Mouse (Mus musculus): ENCODE results near the gene Vmn1r42. TPM values are rescaled to one million over a fixed set of nuclear protein-coding genes. Genes with fewer than 3 reads are reported as not detected.
"Not testable (repeated sequence)": the region's sequence is repeated elsewhere in the genome, so short reads cannot be mapped to it uniquely, and the experiment has no call there.

The Vmn1r42 gene
- not detected for total RNA-seq (2021)
- long read RNA-seq, experiment 1 = 0 reads
- long read RNA-seq, experiment 2 = 0 reads

DNA sequence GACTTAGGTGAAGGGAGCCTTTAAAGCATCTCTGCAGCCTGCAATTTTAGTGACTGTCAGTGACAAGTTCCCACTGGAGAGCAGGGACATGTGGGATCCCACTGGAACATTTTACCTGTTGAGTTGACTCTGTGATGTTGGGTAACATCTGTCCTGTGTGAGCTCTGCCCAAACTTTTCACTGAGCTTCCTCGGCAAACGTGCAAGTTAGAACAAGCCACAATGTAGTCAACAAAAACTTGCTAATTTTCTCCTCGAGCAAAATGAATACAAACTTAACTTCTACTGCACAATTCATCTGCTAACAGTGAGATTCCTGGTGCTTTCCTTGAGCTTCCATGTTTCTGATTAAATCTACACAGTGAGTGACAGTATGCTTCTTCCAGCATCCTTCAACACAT is at the start of gene Vmn1r42, which contains the start of gene Vmn1r43:
TSS of gene Vmn1r42 (minus strand) at position 101 of the 400 bp plus-strand sequence.
TSS of gene Vmn1r43 (minus strand) at position 101 of the 400 bp plus-strand sequence.
- H3K27ac ChIP-seq; DNase-seq (ENCODE audit: low spot score in 2 of 2); H3K4me3 ChIP-seq: not testable (repeated sequence)

DNA sequence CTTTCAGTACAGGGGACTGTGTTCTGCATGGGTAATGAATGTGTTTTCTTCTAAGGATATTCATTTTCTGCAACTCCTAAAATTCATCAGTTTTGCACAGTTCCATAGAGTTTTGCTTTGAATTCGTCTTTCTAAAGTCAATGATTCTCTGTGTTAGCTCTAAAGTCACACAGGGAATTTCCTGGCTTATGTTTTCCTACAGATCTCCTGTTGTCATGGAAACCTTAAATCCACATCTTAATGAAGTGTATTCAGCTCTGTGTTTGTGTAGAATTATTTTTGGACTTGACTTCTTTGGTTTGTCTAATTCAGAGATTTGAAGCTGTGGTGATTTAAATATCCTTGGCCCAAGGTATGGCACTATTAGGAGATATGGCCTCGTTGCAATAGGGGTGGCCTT is 7.6 kb upstream of the Vmn1r42 start:
- TF ChIP-seq CTCF (conservative IDR thresholded peaks at IDR 0.05) = no peak
- Histone ChIP-seq H3K27ac (no peak overlapping the region), H3K4me3 (no peak overlapping the region)
- DNase-seq (ENCODE audit: low spot score in 2 of 2) = no peak

DNA sequence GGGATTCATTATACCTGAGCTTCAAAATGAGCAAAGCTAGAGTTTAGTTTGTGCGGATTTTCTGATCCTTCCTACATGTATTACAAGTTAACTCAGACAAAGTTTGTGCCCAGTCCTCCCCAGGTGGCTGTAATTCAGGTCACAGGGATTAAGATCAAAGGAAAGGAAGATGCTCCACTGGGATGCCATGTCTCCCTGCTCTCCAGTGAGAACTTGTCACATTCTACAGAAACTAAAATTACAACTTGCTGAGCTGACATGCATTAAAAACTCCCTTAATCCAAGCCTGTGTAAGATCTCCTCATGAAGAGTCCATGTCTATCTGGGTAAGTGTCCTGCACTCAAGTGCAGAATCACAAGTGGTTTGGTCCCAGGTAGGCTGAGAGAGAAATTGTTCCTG is 7.1 kb upstream of the Vmn1r42 start, which contains the start of gene Vmn1r44:
TSS of gene Vmn1r44 (plus strand) at position 301 of the 400 bp plus-strand sequence.
- no peak within 1 kb of the TSS for H3K4me3 ChIP-seq
- no peak for DNase-seq (ENCODE audit: low spot score in 2 of 2)
- TF ChIP-seq CTCF (conservative IDR thresholded peaks at IDR 0.05) = no peak
- no peak within 1 kb of the TSS for H3K27ac ChIP-seq

DNA sequence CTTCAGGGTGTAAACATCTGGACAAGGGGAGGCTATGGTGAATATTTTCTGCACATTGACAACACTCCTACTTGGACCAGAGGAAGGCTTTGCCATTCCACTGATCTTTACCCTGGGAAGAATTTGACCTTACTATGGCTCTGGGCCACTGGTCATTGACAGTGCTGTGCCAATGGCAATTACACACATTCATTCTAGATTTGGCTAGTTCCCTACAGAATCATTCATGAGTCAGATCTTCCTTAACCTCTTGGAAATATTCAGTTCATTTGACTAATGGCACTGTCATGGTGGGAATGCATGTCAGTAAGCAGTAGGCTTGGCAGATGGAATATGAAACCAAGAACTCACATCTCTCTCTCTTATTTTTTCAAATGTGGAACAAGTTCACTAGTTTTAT is 4.7 kb upstream of the Vmn1r42 start:
- Histone ChIP-seq H3K4me3 (no peak overlapping the region), H3K27ac (no peak overlapping the region)
- no peak for DNase-seq (ENCODE audit: low spot score in 2 of 2)
- TF ChIP-seq CTCF (conservative IDR thresholded peaks at IDR 0.05) = no peak

DNA sequence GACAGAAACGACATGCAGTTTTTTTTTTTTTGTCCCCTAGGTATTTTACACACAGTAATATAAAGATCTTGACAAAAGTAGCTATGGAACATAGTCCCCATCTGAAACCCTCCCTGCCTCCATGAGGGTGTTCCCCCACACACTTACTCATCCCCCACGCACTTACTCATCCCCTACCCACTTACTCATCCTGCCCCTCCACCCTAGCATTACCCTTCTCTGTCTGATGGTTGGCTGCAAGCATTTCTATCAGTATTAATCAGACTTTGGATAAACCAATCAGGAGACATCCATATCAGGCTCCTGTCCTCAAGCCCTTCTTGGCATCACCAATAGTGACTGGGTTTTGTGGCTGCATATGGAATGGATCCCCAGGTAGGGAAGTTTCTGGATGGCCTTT is 750 bp upstream of the Vmn1r42 start:
- H3K27ac ChIP-seq = no peak overlapping the region
- no peak for DNase-seq (ENCODE audit: low spot score in 2 of 2)
- H3K4me3 ChIP-seq = no peak overlapping the region
- no peak for TF ChIP-seq CTCF (conservative IDR thresholded peaks at IDR 0.05)

DNA sequence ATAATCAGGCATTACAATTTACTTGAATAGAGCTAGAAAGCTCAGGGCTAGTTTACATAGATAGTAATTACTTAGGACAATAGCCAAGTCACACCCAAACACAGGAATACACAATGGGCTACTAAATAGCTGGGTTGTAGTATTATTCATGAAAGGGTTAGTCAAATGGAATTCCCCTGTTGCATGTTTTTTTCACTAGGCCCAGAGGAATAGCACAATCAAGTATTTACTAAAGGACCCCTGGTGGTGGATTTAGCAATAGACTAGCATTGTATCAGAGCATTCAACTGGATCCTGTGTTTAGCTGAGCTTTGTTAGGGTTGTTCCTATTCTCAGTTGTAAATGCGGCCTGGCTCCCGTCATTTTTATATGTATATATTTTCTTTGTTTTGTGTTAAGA is 8.2 kb downstream of the Vmn1r42 start:
- no peak for DNase-seq (ENCODE audit: low spot score in 2 of 2)
- no peak overlapping the region for H3K27ac ChIP-seq
- no peak overlapping the region for H3K4me3 ChIP-seq
- no peak for TF ChIP-seq CTCF (conservative IDR thresholded peaks at IDR 0.05)

DNA sequence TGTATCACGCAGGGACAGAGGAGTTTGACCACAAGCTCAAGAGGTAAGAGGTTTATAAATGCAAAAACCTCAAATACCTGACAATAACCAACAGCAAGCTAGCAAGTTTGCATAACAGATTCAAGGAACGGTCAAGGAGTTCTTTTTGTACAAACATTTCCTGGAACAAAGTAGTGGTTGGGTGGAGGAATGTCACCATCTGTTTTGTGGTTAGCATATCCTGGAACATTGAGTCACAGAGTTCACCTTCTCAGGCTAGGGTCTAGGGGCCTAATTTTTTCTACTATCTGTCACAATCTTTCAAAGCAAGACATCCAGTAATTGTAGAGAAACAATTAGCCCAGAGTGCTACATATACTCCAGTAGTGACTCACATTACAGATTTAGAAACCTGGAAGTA is 8.9 kb downstream of the Vmn1r42 start:
- no peak for DNase-seq (ENCODE audit: low spot score in 2 of 2)
- Histone ChIP-seq H3K4me3 (no peak overlapping the region), H3K27ac (no peak overlapping the region)
- no peak for TF ChIP-seq CTCF (conservative IDR thresholded peaks at IDR 0.05)

DNA sequence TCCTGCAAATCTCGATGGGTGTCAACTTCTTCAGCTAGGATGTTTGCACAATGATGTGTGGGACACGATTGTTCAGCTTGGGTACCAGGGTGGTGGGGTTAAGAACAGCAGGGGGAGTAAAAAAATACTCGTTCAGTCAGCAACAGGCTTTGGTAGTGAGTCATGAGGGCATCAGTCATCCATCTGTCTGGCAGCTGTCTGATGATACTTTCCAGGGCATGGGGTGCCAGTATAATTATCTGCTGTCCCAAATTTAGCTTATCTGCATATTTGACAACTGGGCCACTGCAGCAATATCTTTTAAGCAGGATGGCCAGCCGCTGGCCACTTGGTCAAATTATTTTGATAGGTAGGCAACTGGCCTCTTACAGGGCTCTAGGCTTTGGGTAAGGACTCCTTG is 12.4 kb downstream of the Vmn1r42 start:
- no peak for TF ChIP-seq CTCF (conservative IDR thresholded peaks at IDR 0.05)
- Histone ChIP-seq H3K27ac (no peak overlapping the region), H3K4me3 (no peak overlapping the region)
- DNase-seq (ENCODE audit: low spot score in 2 of 2) = no peak

DNA sequence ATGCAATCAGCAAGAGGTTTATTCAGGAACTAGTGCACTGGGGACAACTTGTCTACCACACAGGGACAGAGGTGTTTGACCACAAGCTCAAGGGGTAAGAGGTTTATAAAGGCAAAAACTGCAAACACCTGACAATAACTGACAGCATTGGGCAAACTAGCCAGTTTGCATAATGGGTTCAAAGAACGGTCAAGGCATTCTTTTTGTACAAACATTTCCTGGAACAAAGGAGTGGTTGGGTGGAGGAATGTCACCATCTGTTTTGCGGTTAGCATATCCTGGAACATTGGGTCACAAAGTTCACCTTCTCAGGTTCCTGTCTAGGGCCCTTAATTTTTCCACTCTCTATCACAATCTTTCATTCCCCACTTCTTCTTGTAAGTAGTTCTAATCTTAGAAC is 16.4 kb downstream of the Vmn1r42 start:
- Histone ChIP-seq H3K4me3 (no peak overlapping the region), H3K27ac (no peak overlapping the region)
- no peak for DNase-seq (ENCODE audit: low spot score in 2 of 2)
- TF ChIP-seq CTCF (conservative IDR thresholded peaks at IDR 0.05) = no peak

DNA sequence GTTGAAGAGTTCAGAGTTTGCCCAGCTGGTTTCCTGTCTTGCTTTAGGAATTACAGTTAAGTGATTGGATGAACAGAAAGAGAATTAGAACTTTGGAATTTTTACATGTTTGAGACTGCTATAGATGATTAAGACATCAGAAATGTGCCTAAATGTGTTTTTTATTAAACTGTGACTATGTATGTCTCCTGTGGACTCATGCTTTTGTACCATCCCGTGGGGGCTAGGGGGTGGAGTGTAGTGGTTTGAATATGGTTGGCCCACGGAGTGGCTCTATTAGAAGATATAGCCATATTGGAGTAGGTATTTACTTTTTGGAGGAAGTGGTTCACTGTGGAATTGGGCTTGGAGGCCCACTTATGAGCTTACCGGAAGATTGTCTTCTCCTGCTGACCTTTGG is 18.7 kb downstream of the Vmn1r42 start:
- TF ChIP-seq CTCF (conservative IDR thresholded peaks at IDR 0.05) = no peak
- H3K4me3 ChIP-seq = no peak overlapping the region
- no peak overlapping the region for H3K27ac ChIP-seq
- DNase-seq (ENCODE audit: low spot score in 2 of 2) = no peak

Other genes starting within 250 kb of the Vmn1r42 start
- gene Txnrd3, start 232.4 kb downstream of the Vmn1r42 start, total RNA-seq (2021) = 1 to 10 TPM; 3.6 to 3.9 TPM
- gene Vmn1r40, start 168.9 kb downstream of the Vmn1r42 start, total RNA-seq (2021) = not detected
- not detected for gene Vmn1r41, start 135.6 kb downstream of the Vmn1r42 start, total RNA-seq (2021)
- gene Vmn1r43, start within 50 bp of the Vmn1r42 start, total RNA-seq (2021) = not detected
- not detected for gene Vmn1r44, start 7.2 kb upstream of the Vmn1r42 start, total RNA-seq (2021)
- gene Vmn1r45, start 64.2 kb upstream of the Vmn1r42 start, total RNA-seq (2021) = not detected
- not detected for gene Vmn1r46, start 92.9 kb upstream of the Vmn1r42 start, total RNA-seq (2021)
- gene Vmn1r47, start 139.7 kb upstream of the Vmn1r42 start, total RNA-seq (2021) = not detected
- not detected for gene Vmn1r48, start 160.4 kb upstream of the Vmn1r42 start, total RNA-seq (2021)
- not detected for gene Vmn1r49, start 202.1 kb upstream of the Vmn1r42 start, total RNA-seq (2021)
- not detected for gene Vmn1r50, start 225.0 kb upstream of the Vmn1r42 start, total RNA-seq (2021)
- not detected for gene Vmn1r51, start 246.2 kb upstream of the Vmn1r42 start, total RNA-seq (2021)